Mouse (Mus musculus) megakaryocyte, adult 5-6 weeks (primary cell): Measurements from ENCODE around the gene Sik2. TPM values are rescaled to one million over a fixed set of nuclear protein-coding genes. Genes with fewer than 3 reads are reported as not detected.
A peak's percentile ranks its signal among the peaks of the same experiment; 100 is the strongest.

Experiments
- ATAC-seq: 2 replicates; pipeline ENCODE4 v1.8.0; 2016; ENCODE audit warnings: mild to moderate bottlenecking, inconsistent platforms; ENCODE audit not compliant: poor library complexity, severe bottlenecking
- total RNA-seq, 2 experiments: library from RNA; stranded (forward) in 1 of 2; stranded (reverse) in 1 of 2; fragments of 153-499, 151-499 nt in 1 of 2; fragments of 221-1000, 200-1000 nt in 1 of 2; gene quantifications; 2 replicates each; pipeline versions ENCODE4 v1.2.3 to v1.2.4; 2015 to 2017

Sik2 gene
- total RNA-seq, 2 experiments from 2014 or later = 15.6 to 26.8 TPM

- no peak for ATAC-seq
These were observed 133.4 kb downstream of the Sik2 start for GRCm38 (mm10) chr9:50875470-50875869.

GRCm38 (mm10) chr9:50874031-50874430, 134.8 kb downstream of the Sik2 start:
- ATAC-seq = no peak

- no peak for ATAC-seq
These were observed 135.7 kb downstream of the Sik2 start for GRCm38 (mm10) chr9:50873210-50873609.

DNA sequence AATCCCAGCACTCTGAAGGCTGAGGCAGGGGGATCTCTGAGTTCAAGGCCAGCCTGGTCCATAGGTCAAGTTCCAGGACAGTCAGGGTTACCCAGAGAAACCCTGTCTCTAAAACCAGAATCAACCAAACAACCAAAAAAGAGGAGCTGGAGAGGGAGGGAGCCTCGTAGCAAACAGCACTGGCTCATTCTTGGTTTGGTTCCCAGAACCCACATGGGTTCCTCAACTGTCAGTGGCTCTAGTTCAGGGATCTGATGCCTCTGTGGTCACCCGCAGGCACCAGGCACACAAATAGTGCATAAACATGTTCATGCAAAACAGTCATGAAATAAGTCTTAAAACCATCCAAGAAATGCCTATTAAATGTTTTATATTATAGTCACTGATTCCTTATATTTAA, 140.7 kb downstream of the Sik2 start:
- no peak for ATAC-seq

- no peak for ATAC-seq
These were observed 141.9 kb downstream of the Sik2 start for GRCm38 (mm10) chr9:50867015-50867414.

DNA sequence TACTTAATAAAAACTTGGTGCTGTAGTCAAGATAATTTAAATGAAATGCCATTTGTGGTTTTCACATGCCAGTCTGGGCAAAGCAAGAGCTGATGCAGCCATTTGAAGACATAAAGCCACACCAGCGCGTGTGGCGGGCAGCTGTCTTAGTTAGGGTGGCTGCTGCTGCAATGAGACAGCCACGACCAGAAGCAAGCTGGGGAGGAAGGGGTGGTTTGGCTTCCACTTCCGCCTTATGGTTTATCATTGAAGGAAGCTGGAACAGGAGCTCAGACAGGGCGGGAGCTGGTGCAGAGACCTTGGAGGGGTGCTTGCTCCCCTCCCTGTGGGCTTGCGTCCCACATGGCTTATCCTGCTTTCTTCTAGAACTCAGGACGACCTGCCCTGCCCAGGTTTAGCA, 143.1 kb downstream of the Sik2 start:
- ATAC-seq = peak; percentile 97

DNA sequence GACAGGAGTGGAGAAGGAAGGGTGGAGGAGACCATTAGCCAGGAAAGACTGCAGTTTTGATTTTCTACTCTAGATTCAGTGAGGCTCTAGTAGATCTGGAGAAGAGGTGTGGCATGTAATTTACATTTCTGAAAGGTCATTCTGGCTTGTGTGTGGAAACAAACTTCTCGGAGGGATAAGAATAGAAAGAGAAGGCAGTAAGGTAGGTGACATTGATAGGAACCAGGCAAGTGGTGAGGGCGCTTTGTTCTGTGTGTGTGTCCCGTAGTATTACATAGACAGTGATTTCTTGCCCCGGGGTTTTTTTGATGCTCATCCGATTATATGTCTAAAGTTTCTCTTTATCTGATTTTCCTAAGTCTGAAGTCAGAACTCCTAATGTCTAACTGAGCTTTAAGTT, 144.0 kb downstream of the Sik2 start:
- ATAC-seq = no peak

GRCm38 (mm10) chr9:50863824-50864223, 145.0 kb downstream of the Sik2 start:
- no peak for ATAC-seq

- ATAC-seq = no peak
These were observed 147.6 kb downstream of the Sik2 start for GRCm38 (mm10) chr9:50861119-50861839.

DNA sequence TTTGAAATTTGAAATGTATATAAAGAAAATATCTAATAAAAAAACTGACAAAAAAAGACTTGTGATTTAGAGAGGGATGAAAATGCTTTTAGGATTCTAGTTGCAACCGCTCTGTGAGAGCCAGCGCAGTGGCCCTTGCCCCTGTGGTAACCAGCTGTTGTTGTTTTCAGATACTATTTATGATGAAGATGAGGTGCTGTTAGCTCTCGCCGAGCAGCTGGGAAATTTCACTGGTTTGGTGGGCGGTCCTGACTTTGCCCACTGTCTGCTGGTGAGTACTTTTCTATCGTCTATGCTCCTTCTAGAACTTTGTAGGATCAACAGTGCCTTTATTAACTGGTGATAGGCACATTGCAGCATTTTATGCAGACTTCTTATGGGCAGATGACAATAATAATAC, 150.2 kb downstream of the Sik2 start:
- ATAC-seq = no peak

DNA sequence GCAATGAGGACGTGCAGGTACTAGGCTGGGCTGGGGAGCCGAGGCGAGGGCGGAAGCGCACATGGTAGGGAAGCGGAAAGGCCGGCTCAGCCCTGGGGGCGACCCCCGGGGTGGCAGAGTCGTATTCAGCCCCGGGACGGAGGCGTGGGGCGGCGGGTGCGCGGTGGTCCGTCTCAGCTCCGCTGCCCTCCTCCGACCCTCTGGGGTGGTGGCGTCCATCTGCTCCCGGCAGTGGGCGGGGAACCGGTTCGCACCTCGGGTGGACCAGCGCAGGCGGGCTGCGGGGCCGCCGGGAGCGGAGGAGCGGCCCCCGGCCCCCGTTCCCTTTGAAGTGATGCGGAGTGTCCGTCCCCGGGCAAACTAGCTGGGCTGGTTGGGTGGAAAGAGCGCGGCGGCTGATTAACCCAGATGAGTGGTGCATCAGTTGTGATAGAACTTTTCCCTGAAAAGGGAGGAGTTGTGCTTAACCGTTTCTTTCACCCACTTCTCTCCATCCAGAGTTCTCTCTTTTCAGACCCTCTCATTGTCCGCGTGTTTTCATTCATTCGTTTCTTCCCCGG, 151.7 kb downstream of the Sik2 start:
- peak; percentile 25 for ATAC-seq

GRCm38 (mm10) chr9:50856341-50857081, 152.4 kb downstream of the Sik2 start:
- ATAC-seq = peak; percentile 94

GRCm38 (mm10) chr9:50855780-50856179, 153.1 kb downstream of the Sik2 start:
- ATAC-seq = no peak

DNA sequence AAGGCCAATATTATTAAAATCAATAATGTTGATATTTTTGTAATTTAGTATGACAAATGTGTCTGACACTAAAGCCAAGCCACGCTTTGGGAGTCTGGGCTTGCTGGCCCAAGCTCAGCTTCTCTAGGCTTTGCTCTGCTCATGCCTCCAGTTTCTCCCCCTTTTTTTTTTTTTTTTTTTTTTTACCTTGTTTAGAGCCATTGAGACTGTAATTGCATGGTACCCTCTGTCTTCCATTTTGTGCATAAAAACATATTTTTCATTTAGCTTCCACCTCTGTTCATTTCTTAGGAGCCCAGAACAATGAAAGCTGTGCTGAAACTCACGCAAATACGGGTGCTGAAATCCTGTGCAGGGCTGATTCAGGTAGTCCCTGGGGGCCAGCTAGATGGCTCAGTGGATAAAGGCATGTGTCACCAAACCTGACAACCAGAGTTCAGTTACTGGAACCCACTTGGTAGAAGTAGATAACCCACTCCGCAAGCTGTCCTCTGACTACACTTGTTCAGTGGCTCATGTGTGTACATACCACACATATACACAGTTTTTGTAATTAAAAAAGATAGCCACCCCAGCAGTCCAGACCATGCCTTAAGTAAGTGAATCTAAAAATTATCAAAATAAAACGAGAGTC, 153.6 kb downstream of the Sik2 start:
- no peak for ATAC-seq

DNA sequence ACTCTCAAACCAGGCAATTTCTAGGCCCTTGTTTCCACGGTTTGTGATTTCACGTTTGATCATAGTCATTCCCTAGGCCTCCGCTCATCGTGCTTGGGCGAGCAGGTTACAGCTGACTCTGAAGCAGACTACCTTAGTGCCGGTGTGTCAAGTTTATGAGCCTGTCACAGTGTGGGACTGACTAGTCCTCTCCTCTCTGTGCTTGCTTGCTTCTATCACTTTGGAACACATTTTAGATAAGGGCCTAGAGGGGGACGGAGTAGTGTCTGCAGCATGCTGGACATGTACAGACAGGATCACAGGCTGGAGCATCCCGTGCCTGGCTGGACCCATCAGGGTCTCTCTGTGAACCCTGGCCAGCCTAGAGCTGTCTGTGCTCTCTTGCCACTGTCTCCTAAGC, 154.5 kb downstream of the Sik2 start:
- no peak for ATAC-seq

DNA sequence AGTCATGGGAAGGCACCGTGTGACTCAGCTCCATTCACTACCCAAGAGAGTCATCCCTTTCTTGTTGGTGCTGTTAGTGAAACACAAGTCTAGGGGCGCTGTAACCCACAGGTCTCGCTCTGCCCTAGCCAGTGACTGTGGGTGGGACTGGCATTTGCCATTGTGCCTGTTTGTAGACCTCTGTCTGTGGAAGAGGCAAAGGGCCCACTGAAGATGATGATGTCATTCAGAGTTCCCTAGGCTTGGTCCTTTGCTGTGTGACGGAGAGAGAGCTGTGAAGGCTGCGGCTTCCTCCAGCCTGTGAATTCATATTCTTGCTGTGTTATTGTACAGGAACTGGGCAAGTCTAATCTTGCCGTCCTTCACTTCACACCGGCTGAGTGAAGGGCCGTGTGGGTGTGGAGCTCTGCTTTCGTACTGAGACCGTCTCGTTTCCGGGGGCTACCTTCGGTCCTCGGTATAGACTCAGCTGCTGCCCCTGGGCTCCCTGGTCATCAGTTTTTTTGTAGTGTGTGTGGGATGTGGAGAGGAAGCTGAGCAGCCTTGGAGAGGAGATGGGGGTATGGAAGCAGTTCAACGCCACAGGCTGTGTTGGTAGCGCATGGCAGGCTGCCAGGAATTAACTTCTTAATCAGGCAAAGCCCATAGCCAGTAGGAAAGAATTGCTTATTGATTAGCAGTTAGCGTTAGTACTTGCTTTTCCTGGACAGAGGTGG, 156.1 kb downstream of the Sik2 start:
- ATAC-seq = peak; percentile 15

DNA sequence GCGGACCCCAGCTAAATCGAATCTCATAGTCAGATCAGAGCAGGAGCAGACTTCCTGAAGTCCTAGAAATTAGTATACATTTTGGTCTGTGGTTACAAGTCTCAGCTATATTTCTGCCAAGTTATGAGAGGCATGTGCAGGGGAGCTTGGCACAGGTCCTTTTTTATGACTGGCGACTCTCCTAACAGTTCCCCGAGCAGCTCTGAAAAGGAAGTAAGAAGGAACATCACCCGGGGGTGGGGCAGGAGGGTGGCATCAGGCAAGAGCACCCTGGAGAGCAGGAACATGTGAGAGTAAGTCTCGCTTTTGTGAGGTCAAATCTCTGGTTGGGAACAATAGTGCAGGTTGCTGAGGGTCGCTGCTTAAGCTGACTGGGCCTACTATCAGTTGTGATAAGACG, 158.2 kb downstream of the Sik2 start:
- ATAC-seq = peak; percentile 63

GRCm38 (mm10) chr9:50850271-50850670, 158.6 kb downstream of the Sik2 start:
- no peak for ATAC-seq

- ATAC-seq = no peak
These were observed 159.1 kb downstream of the Sik2 start for GRCm38 (mm10) chr9:50849755-50850154.

- ATAC-seq = peak; percentile 47
These were observed 159.6 kb downstream of the Sik2 start for GRCm38 (mm10) chr9:50849249-50849648.

DNA sequence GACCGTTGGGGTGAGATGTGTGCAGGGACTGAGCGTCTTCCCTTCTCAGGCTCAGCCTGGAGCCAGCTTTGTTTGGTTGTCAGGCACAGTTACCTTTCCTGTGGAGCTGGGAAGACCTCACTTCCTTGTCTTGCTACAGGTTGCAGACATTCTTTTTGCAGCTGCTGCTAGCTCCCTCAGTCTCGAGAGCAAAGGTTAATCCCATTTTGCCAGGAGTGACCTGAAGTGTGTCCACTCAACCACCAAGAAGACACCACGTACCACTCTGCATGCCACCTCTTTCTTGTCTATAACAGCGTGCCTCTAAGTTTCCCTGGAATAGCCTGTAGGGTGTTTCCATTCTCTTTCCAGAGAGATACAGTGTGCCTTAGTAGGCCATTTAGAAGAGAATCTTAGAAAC, 160.1 kb downstream of the Sik2 start:
- ATAC-seq = no peak
